ENCODE assay signal across 8 mouse cellular contexts in genomic region chr4:89523423-89524259, GRCm38 (mm10).
DNase-seq lines count a peak whose midpoint lies in the region; ATAC-seq and TF ChIP-seq lines count a peak whose summit lies in the region.

No protein-coding gene starts in this region.

- no peak overlapping the region for H3K27ac ChIP-seq in hindbrain, embryonic 11.5 days (ENCODE audit: low read depth, low read length)

- no peak overlapping the region for H3K9ac ChIP-seq in hindbrain, embryonic 11.5 days (ENCODE audit: low read depth, low read length)

- H3K4me3 ChIP-seq in E14TG2a.4 (replicated peaks; ENCODE audit: low read length) = peak overlapping the region; percentile 73; the same call in 1 of the 2 replicates
- H3K4me3 ChIP-seq in hindbrain, embryonic 11.5 days (ENCODE audit: low read depth, low read length) = peak overlapping the region; percentile 40

- 15% methylated on average over 10 of the region's 10 CpGs for WGBS in hindbrain, embryonic 11.5 days

- peaks cover 21% of the 10 kb centered on the region for H3K27me3 ChIP-seq in E14TG2a.4 (ENCODE audit: insufficient read depth, low read length)
- H3K27me3 ChIP-seq in hindbrain, embryonic 11.5 days (ENCODE audit: control insufficient read depth, insufficient read depth, low read length) = peaks cover 9% of the 10 kb centered on the region; the same call in 1 of the 2 replicates

- ATAC-seq in hindbrain, embryonic 11.5 days (ENCODE audit: low FRiP score) = no peak; the same call in 1 of the 2 replicates

- no peaks in the 10 kb centered on the region for H3K9me3 ChIP-seq in E14TG2a.4 (ENCODE audit: low read length)
- no peaks in the 10 kb centered on the region for H3K9me3 ChIP-seq in hindbrain, embryonic 11.5 days (ENCODE audit: control insufficient read depth, low read length)

- DNase-seq in adrenal gland, adult (ENCODE audit: inconsistent age in 2 of 2, low spot score in 1 of 2) = peak; percentile 33 to 70
- DNase-seq in adrenal gland, adult 18-20 months (ENCODE audit: low spot score in 2 of 2) = no peak
- peak; percentile 19 for DNase-seq in hindbrain, embryonic 11.5 days (ENCODE audit: low spot score)
- DNase-seq in lung, postnatal 14 days = peak; percentile 6
- no peak for DNase-seq in layer of hippocampus, postnatal 14 days (ENCODE audit: low spot score in 2 of 2)
- no peak for DNase-seq in cerebellum, adult 9-10 months
- DNase-seq in cerebellum, adult 18-20 months = no peak

- H3K4me1 ChIP-seq in E14TG2a.4 (replicated peaks; ENCODE audit: low read depth, low read length) = 0 out of 2 replicates have a peak, but pooled peaks cover 3% of the 10 kb centered on the region
- H3K4me1 ChIP-seq in hindbrain, embryonic 11.5 days (replicated peaks; ENCODE audit: control insufficient read depth, insufficient read depth, low read length) = no peaks in the 10 kb centered on the region

- no peak for TF ChIP-seq CTCF in E14TG2a.4 (conservative IDR thresholded peaks at IDR 0.05; ENCODE audit: low read length)

- H3K36me3 ChIP-seq in E14TG2a.4 (ENCODE audit: insufficient read depth, low read length) = no peaks in the 10 kb centered on the region
- H3K36me3 ChIP-seq in hindbrain, embryonic 11.5 days (ENCODE audit: control insufficient read depth, insufficient read depth, low read length) = no peaks in the 10 kb centered on the region

- peak overlapping the region; percentile 63; the same call in 1 of the 2 replicates for H3K4me2 ChIP-seq in hindbrain, embryonic 11.5 days (replicated peaks; ENCODE audit: low read depth, low read length)

Comparison
In these comparisons a context has a peak if more than half of its experiments do, and no peak if none do; other contexts are left out.
1. DNase-seq: peak in adrenal gland, adult (2 of 2), hindbrain, embryonic 11.5 days (single experiment) and lung, postnatal 14 days (single experiment); none in adrenal gland, adult 18-20 months (0 of 2), layer of hippocampus, postnatal 14 days (0 of 2), cerebellum, adult 9-10 months (single experiment) and cerebellum, adult 18-20 months (0 of 2).